13 mouse cellular contexts compared by ENCODE assay signal in genomic region chr7:131846066-131846905, GRCm38 (mm10).
A peak's percentile ranks its signal among the peaks of the same experiment; 100 is the strongest.
DNase-seq lines count a peak whose midpoint lies in the region; ATAC-seq lines count a peak whose summit lies in the region.
"Had no signal": no experiment of that assay in that cellular context is flagged by ENCODE, and none has a peak within 500 bp of the region (broad histone marks: within the 10 kb centered on the region; RNA-seq: fewer than 3 reads in every experiment).

No protein-coding gene starts in this region.

- 21% methylated on average over 20 of the region's 20 CpGs for WGBS in kidney, embryonic 16.5 days
- WGBS in forebrain, embryonic 16.5 days: 24% methylated on average over 20 of the region's 20 CpGs
- WGBS in midbrain, embryonic 11.5 days: 48% methylated on average over 20 of the region's 20 CpGs
- 44% methylated on average over 20 of the region's 20 CpGs for WGBS in heart, embryonic 12.5 days

- H3K9me3 ChIP-seq in kidney, embryonic 16.5 days (ENCODE audit: low read length): no peaks in the 10 kb centered on the region
- H3K9me3 ChIP-seq in forebrain, embryonic 16.5 days (ENCODE audit: control insufficient read depth, low read length): no peaks in the 10 kb centered on the region
- no peaks in the 10 kb centered on the region for H3K9me3 ChIP-seq in midbrain, embryonic 11.5 days (ENCODE audit: control insufficient read depth, low read length)
- H3K9me3 ChIP-seq in heart, embryonic 12.5 days (replicated peaks): no peaks in the 10 kb centered on the region
- H3K9me3 ChIP-seq: limb, embryonic 12.5 days had no signal

- H3K4me1 ChIP-seq in kidney, embryonic 16.5 days (ENCODE audit: insufficient read depth, low read length): peaks cover 13% of the 10 kb centered on the region; the same call in 1 of the 2 replicates
- peaks cover 10% of the 10 kb centered on the region; the same call in 1 of the 2 replicates for H3K4me1 ChIP-seq in forebrain, embryonic 16.5 days (replicated peaks; ENCODE audit: control insufficient read depth, insufficient read depth, low read length)
- peaks cover 11% of the 10 kb centered on the region for H3K4me1 ChIP-seq in midbrain, embryonic 11.5 days (ENCODE audit: control insufficient read depth, insufficient read depth, low read length)
- H3K4me1 ChIP-seq in heart, embryonic 12.5 days (replicated peaks): no peaks in the 10 kb centered on the region

- peak; percentile 35; the same call in 1 of the 2 replicates for ATAC-seq in kidney, embryonic 16.5 days (ENCODE audit: low FRiP score, low TSS enrichment)
- ATAC-seq in forebrain, embryonic 16.5 days: peak; percentile 80
- no peak; the same call in 1 of the 2 replicates for ATAC-seq in midbrain, embryonic 11.5 days (ENCODE audit: low FRiP score)
- ATAC-seq in heart, embryonic 12.5 days (ENCODE audit: insufficient number of reproducible peaks, low FRiP score): no peak
- ATAC-seq: lung, postnatal 0 days had no signal

- H3K27me3 ChIP-seq in kidney, embryonic 16.5 days (ENCODE audit: insufficient read depth, low read length): no peaks in the 10 kb centered on the region
- H3K27me3 ChIP-seq in forebrain, embryonic 16.5 days (replicated peaks; ENCODE audit: control insufficient read depth, insufficient read depth, low read length): peaks cover 7% of the 10 kb centered on the region; the same call in 1 of the 2 replicates
- no peaks in the 10 kb centered on the region for H3K27me3 ChIP-seq in midbrain, embryonic 11.5 days (ENCODE audit: control insufficient read depth, insufficient read depth, low read length)
- 0 out of 2 replicates have a peak, but pooled peaks cover 9% of the 10 kb centered on the region for H3K27me3 ChIP-seq in heart, embryonic 12.5 days (replicated peaks)

- H3K9ac ChIP-seq in kidney, embryonic 16.5 days (replicated peaks; ENCODE audit: low read length): no peak overlapping the region
- H3K9ac ChIP-seq in forebrain, embryonic 16.5 days (replicated peaks; ENCODE audit: low read depth, low read length): no peak overlapping the region
- H3K9ac ChIP-seq in midbrain, embryonic 11.5 days (ENCODE audit: low read length): no peak overlapping the region
- H3K9ac ChIP-seq in heart, embryonic 12.5 days: no peak overlapping the region
- H3K9ac ChIP-seq: limb, embryonic 12.5 days had no signal

- no peak overlapping the region for H3K27ac ChIP-seq in kidney, embryonic 16.5 days (ENCODE audit: low read length)
- no peak overlapping the region for H3K27ac ChIP-seq in forebrain, embryonic 16.5 days (ENCODE audit: low read length)
- no peak overlapping the region for H3K27ac ChIP-seq in midbrain, embryonic 11.5 days (ENCODE audit: low read depth, low read length)
- H3K27ac ChIP-seq in heart, embryonic 12.5 days (ENCODE audit: poor library complexity, severe bottlenecking): no peak overlapping the region
- H3K27ac ChIP-seq: limb, embryonic 12.5 days had no signal

- no peaks in the 10 kb centered on the region for H3K36me3 ChIP-seq in kidney, embryonic 16.5 days (ENCODE audit: insufficient read depth, low read length)
- no peaks in the 10 kb centered on the region for H3K36me3 ChIP-seq in forebrain, embryonic 16.5 days (ENCODE audit: control insufficient read depth, insufficient read depth)
- no peaks in the 10 kb centered on the region for H3K36me3 ChIP-seq in midbrain, embryonic 11.5 days (ENCODE audit: control insufficient read depth, insufficient read depth, low read length)
- H3K36me3 ChIP-seq in heart, embryonic 12.5 days: no peaks in the 10 kb centered on the region
- H3K36me3 ChIP-seq: limb, embryonic 12.5 days had no signal

- intact Hi-C loops in left cerebral cortex, postnatal 10 days (cut with DNase I): no loop called here

- no peak overlapping the region for H3K4me3 ChIP-seq in kidney, embryonic 16.5 days (ENCODE audit: low read length)
- no peak overlapping the region for H3K4me3 ChIP-seq in forebrain, embryonic 16.5 days (replicated peaks; ENCODE audit: low read length)
- H3K4me3 ChIP-seq in midbrain, embryonic 11.5 days (ENCODE audit: low read depth, low read length): no peak overlapping the region
- no peak overlapping the region for H3K4me3 ChIP-seq in heart, embryonic 12.5 days
- H3K4me3 ChIP-seq: limb, embryonic 12.5 days had no signal

- no peak for DNase-seq in kidney, adult 11 months
- DNase-seq in midbrain, embryonic 11.5 days (ENCODE audit: low spot score, missing footprints): peak; percentile 90
- DNase-seq in testis, postnatal 10 days (ENCODE audit: low spot score): peak; percentile 75
- no peak for DNase-seq in thymus, postnatal 10 days (ENCODE audit: low spot score in 2 of 2)
- no peak for DNase-seq in left cerebral cortex, postnatal 10 days (ENCODE audit: extremely low spot score in 1 of 2, low spot score in 2 of 2)
- DNase-seq: cerebellum, adult 8-10 months; heart, postnatal 36 days; thymus, postnatal 25 days had no signal

- peak overlapping the region; percentile 16 for H3K4me2 ChIP-seq in kidney, embryonic 16.5 days (replicated peaks; ENCODE audit: low read depth, low read length)
- peak overlapping the region; percentile 2; the same call in 1 of the 2 replicates for H3K4me2 ChIP-seq in forebrain, embryonic 16.5 days (ENCODE audit: low read length)
- H3K4me2 ChIP-seq in midbrain, embryonic 11.5 days: no peak overlapping the region
- no peak overlapping the region for H3K4me2 ChIP-seq in heart, embryonic 12.5 days
- H3K4me2 ChIP-seq: limb, embryonic 12.5 days had no signal

Comparison
In these comparisons a context has a peak if more than half of its experiments do, and no peak if none do; other contexts are left out.
1. ATAC-seq: peak in kidney, embryonic 16.5 days (single experiment) and forebrain, embryonic 16.5 days (single experiment); none in midbrain, embryonic 11.5 days (single experiment) and heart, embryonic 12.5 days (single experiment).
2. H3K4me2 ChIP-seq: peak in kidney, embryonic 16.5 days (single experiment) and forebrain, embryonic 16.5 days (single experiment); none in midbrain, embryonic 11.5 days (single experiment) and heart, embryonic 12.5 days (single experiment).
3. DNase-seq: peak in midbrain, embryonic 11.5 days (single experiment) and testis, postnatal 10 days (single experiment); none in kidney, adult 11 months (single experiment), thymus, postnatal 10 days (0 of 2) and left cerebral cortex, postnatal 10 days (0 of 2).